Mouse (Mus musculus) lung, postnatal 10 days (tissue): ENCODE data around the gene Btbd35f26.
"Not testable (repeated sequence)": the region's sequence is repeated elsewhere in the genome, so short reads cannot be mapped to it uniquely, and the experiment has no call there.

Source experiments
- DNase-seq: peaks from one replicate; pipeline ENCODE4 v3.0.0; 2021

Gene Btbd35f26

GRCm38 (mm10) chrX:31336154-31336553 lies at the start of gene Btbd35f26:
Btbd35f26 (plus strand) TSS chrX:31336454.
- DNase-seq, result not testable (repeated sequence)

- DNase-seq, result not testable (repeated sequence)
Measured at GRCm38 (mm10) chrX:31341924-31342323, 5.7 kb downstream of the Btbd35f26 start.

GRCm38 (mm10) chrX:31383818-31384217 lies 47.6 kb downstream of the Btbd35f26 start, which contains the start of gene Btbd35f19:
Btbd35f19 (minus strand) TSS chrX:31383918.
- DNase-seq, result not testable (repeated sequence)
